Mouse (Mus musculus) fibroblast of lung, adult 2 months (primary cell): ENCODE results near the gene Tcf7l1.

Experiments used
- DNase-seq: peaks from one replicate; pipeline ENCODE4 v3.0.0-alpha.2; 2011; ENCODE audit warnings: low read depth

Tcf7l1 gene

GRCm38 (mm10) chr6:72590111-72590510, 198.9 kb downstream of the Tcf7l1 start:
- no peak for DNase-seq

DNA sequence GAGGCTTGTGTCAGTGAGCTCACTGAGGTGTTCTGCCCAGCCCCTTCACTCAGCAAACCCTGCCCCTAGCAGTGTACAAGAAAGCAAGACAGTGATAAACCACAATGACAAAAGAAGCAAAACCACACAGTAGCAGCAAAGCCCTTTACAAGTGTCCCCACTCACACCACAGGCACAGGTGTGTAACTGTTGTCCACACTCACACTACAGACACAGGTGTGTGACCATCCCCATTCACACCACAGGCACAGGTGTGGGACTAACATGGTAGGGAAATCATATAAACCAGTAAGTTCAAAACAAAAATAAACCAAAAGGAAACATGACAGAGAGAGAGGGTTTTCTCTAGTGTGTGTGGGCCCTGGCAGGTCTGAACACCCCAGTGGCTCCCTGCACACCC, 200.7 kb downstream of the Tcf7l1 start:
- DNase-seq = no peak

GRCm38 (mm10) chr6:72586701-72587100, 202.4 kb downstream of the Tcf7l1 start:
- no peak for DNase-seq

DNA sequence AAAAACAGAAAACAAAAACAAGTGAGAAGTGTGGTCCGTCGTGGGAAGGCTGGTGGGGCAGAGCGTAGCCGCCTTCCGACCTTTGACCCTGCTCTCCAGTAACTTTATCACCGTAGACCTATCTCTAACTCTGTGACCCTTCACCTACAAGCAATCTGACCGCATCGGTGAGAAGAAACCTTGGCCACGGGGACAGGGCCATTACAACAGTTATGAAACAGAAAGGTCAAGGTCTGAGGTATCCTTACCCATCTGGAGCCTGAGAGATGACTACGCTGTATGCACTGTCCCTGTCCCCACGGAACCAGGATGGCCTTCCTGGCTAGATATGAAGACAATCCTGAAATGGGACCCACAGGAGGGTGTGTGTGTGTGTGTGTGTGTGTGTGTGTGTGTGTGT, 204.9 kb downstream of the Tcf7l1 start:
- no peak for DNase-seq

DNA sequence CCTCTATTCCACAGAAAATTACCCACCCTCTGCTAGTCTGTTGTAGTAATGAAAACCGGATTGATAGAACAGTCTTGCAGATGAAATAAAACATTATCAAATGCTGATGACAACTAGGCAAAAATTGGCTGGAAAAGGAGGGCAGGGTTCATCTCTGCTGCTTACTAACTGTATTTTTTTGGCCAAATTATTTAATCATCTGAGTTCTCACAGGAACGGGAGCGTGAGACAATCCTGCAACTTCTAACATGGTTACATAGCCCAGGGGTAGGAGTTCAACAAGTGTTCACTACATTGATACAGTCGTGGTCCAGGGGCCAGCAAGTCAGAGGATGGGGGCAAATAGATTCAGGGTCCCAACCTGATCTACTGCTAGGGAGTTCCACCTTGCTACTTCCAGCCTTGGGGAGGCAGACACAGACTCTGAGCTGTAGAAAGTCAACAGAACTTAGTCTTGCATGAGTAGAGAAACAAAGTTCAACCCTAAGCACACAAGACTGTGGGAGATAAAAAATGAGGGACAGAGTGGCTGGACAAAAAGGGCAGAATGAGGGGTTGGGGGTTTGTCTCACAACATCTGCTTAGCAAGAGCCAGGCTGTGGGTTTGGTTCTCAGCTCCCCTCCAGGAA, 205.7 kb downstream of the Tcf7l1 start:
- no peak for DNase-seq

DNA sequence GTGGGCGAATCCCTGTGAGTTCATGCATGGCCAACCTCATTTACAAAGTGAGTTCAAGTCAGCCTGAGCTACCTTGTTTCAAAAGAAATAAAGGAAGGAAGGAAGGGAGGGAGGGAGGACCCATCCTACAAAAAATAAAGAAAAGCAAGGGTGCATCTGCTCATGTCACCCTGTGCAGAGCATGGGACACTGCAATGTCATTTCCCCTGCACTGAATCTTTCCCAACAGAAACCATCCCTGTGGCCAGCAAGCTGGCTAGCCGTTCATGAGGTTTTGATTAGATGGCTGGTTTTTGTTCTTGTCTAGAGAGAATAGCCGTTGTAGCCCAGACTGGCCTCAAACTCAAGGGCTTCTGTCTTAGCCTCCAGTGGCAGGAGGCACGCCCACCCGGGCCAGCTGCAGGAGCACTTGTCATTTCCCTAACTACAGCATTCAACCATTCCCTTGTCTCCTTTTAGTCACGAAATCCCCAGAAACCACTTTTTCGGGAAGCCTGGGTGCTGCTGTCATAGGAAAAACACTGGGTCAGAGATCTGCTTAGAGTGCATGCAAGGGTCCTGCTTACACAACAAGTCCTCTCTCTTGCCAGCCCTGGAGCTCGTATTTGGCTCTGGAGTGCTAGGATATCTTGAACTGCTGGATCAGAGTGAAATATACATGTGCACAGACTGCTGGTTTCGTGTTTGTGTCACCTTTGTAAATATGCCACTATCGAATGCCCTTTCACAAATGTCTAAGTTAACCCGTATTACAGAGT, 207.2 kb downstream of the Tcf7l1 start:
- DNase-seq = no peak
